Mouse (Mus musculus): ENCODE measurements at regions not wholly inside any gene's neighbourhood (a gene's known extent, or its start where the extent isn't known, plus 50 kb on each side); places are given as distances from the start of the nearest gene placed in this dataset.

GRCm38 (mm10) chr10:24446168-24446567 is 149.1 kb upstream of the Ccn2 start:
- Histone ChIP-seq H3K27ac (ENCODE audit: insufficient read depth, low read length) (no peak overlapping the region), H3K4me3 (ENCODE audit: low read depth, low read length) (no peak overlapping the region), H3K36me3 (ENCODE audit: control insufficient read depth, insufficient read depth, low read length, poor library complexity, severe bottlenecking) (no peaks in the 10 kb centered on the region), H3K27me3 (ENCODE audit: control insufficient read depth, insufficient read depth, low read length, poor library complexity, severe bottlenecking) (no peaks in the 10 kb centered on the region), H3K9ac (ENCODE audit: low read depth, poor library complexity, severe bottlenecking) (no peak overlapping the region), H3K9me3 (replicated peaks; ENCODE audit: control insufficient read depth, insufficient read depth, low read length, poor library complexity, severe bottlenecking) (peaks cover 5% of the 10 kb centered on the region; the same call in 1 of the 2 replicates), H3K4me1 (ENCODE audit: control insufficient read depth, insufficient read depth, low read length) (no peaks in the 10 kb centered on the region)
- no peak for TF ChIP-seq POLR2A (IDR thresholded peaks at IDR 0.05; ENCODE audit: insufficient read depth, low read length)
- no peak for TF ChIP-seq EP300 (IDR thresholded peaks at IDR 0.05; ENCODE audit: insufficient read depth, low read depth, low read length)
- no peak for TF ChIP-seq CTCF (IDR thresholded peaks at IDR 0.05; ENCODE audit: low read depth, low read length)

DNA sequence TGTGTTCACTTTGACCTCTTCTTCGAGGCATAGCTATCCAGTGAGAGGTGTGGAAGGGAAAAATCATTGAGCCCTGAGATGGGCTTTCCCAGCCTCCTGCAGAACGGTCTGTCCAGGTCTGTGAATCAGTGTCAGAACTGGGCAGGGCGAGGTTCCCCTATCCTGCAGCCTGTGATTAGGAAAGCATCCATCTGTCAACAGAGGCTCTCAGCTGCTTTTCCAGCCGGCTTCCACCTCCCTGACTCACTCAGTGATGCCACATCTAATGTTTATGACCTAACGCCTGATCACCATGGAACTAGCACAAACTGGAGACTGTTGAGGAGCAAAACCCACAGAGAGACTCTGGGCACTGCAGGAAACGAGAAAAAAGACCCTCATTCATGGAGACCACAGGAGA is 148.1 kb upstream of the Ccn2 start:
- no peaks in the 10 kb centered on the region for H3K36me3 ChIP-seq (ENCODE audit: control insufficient read depth, insufficient read depth, low read length, poor library complexity, severe bottlenecking)
- H3K4me3 ChIP-seq (ENCODE audit: low read depth, low read length): no peak overlapping the region
- TF ChIP-seq POLR2A (IDR thresholded peaks at IDR 0.05; ENCODE audit: insufficient read depth, low read length) (no peak), CTCF (IDR thresholded peaks at IDR 0.05; ENCODE audit: low read depth, low read length) (no peak), EP300 (IDR thresholded peaks at IDR 0.05; ENCODE audit: insufficient read depth, low read depth, low read length) (no peak)

GRCm38 (mm10) chr10:24448001-24448561 is 147.2 kb upstream of the Ccn2 start:
- Histone ChIP-seq H3K4me1 (ENCODE audit: control insufficient read depth, insufficient read depth, low read length) (no peaks in the 10 kb centered on the region), H3K4me3 (ENCODE audit: low read depth, low read length) (no peak overlapping the region), H3K36me3 (ENCODE audit: control insufficient read depth, insufficient read depth, low read length, poor library complexity, severe bottlenecking) (no peaks in the 10 kb centered on the region), H3K27me3 (ENCODE audit: control insufficient read depth, insufficient read depth, low read length, poor library complexity, severe bottlenecking) (no peaks in the 10 kb centered on the region), H3K9ac (ENCODE audit: low read depth, poor library complexity, severe bottlenecking) (no peak overlapping the region), H3K27ac (ENCODE audit: insufficient read depth, low read length) (no peak overlapping the region), H3K9me3 (replicated peaks; ENCODE audit: control insufficient read depth, insufficient read depth, low read length, poor library complexity, severe bottlenecking) (peaks cover 5% of the 10 kb centered on the region; the same call in 1 of the 2 replicates)
- TF ChIP-seq POLR2A (IDR thresholded peaks at IDR 0.05; ENCODE audit: insufficient read depth, low read length) (no peak), CTCF (IDR thresholded peaks at IDR 0.05; ENCODE audit: low read depth, low read length) (no peak)

More for the DNA sequence above, 148.1 kb upstream of the Ccn2 start:
- Histone ChIP-seq H3K9me3 (replicated peaks; ENCODE audit: control insufficient read depth, insufficient read depth, low read length, poor library complexity, severe bottlenecking) (peaks cover 5% of the 10 kb centered on the region; the same call in 1 of the 2 replicates), H3K9ac (ENCODE audit: low read depth, poor library complexity, severe bottlenecking) (no peak overlapping the region), H3K4me1 (ENCODE audit: control insufficient read depth, insufficient read depth, low read length) (no peaks in the 10 kb centered on the region), H3K27me3 (ENCODE audit: control insufficient read depth, insufficient read depth, low read length, poor library complexity, severe bottlenecking) (no peaks in the 10 kb centered on the region), H3K27ac (ENCODE audit: insufficient read depth, low read length) (no peak overlapping the region)

GRCm38 (mm10) chr10:24453507-24453906 is 141.7 kb upstream of the Ccn2 start:
- H3K4me1 ChIP-seq (ENCODE audit: control insufficient read depth, insufficient read depth, low read length): no peaks in the 10 kb centered on the region
- H3K9me3 ChIP-seq (replicated peaks; ENCODE audit: control insufficient read depth, insufficient read depth, low read length, poor library complexity, severe bottlenecking): peaks cover 5% of the 10 kb centered on the region; the same call in 1 of the 2 replicates
- no peaks in the 10 kb centered on the region for H3K36me3 ChIP-seq (ENCODE audit: control insufficient read depth, insufficient read depth, low read length, poor library complexity, severe bottlenecking)
- H3K9ac ChIP-seq (ENCODE audit: low read depth, poor library complexity, severe bottlenecking): no peak overlapping the region
- TF ChIP-seq POLR2A (IDR thresholded peaks at IDR 0.05; ENCODE audit: insufficient read depth, low read length) (no peak), EP300 (IDR thresholded peaks at IDR 0.05; ENCODE audit: insufficient read depth, low read depth, low read length) (no peak), CTCF (IDR thresholded peaks at IDR 0.05; ENCODE audit: low read depth, low read length) (no peak)
- no peak overlapping the region for H3K4me3 ChIP-seq (ENCODE audit: low read depth, low read length)
- H3K27me3 ChIP-seq (ENCODE audit: control insufficient read depth, insufficient read depth, low read length, poor library complexity, severe bottlenecking): no peaks in the 10 kb centered on the region; the same call in 1 of the 2 replicates
- no peak overlapping the region for H3K27ac ChIP-seq (ENCODE audit: insufficient read depth, low read length)

GRCm38 (mm10) chr10:24458667-24459066 is 136.6 kb upstream of the Ccn2 start:
- Histone ChIP-seq H3K9ac (ENCODE audit: low read depth, poor library complexity, severe bottlenecking) (no peak overlapping the region), H3K36me3 (ENCODE audit: control insufficient read depth, insufficient read depth, low read length, poor library complexity, severe bottlenecking) (no peaks in the 10 kb centered on the region), H3K27ac (ENCODE audit: insufficient read depth, low read length) (no peak overlapping the region), H3K9me3 (replicated peaks; ENCODE audit: control insufficient read depth, insufficient read depth, low read length, poor library complexity, severe bottlenecking) (0 out of 2 replicates have a peak, but pooled peaks cover 3% of the 10 kb centered on the region), H3K27me3 (ENCODE audit: control insufficient read depth, insufficient read depth, low read length, poor library complexity, severe bottlenecking) (no peaks in the 10 kb centered on the region), H3K4me3 (ENCODE audit: low read depth, low read length) (no peak overlapping the region), H3K4me1 (ENCODE audit: control insufficient read depth, insufficient read depth, low read length) (no peaks in the 10 kb centered on the region)
- TF ChIP-seq CTCF (IDR thresholded peaks at IDR 0.05; ENCODE audit: low read depth, low read length) (no peak), POLR2A (IDR thresholded peaks at IDR 0.05; ENCODE audit: insufficient read depth, low read length) (no peak), EP300 (IDR thresholded peaks at IDR 0.05; ENCODE audit: insufficient read depth, low read depth, low read length) (no peak)

DNA sequence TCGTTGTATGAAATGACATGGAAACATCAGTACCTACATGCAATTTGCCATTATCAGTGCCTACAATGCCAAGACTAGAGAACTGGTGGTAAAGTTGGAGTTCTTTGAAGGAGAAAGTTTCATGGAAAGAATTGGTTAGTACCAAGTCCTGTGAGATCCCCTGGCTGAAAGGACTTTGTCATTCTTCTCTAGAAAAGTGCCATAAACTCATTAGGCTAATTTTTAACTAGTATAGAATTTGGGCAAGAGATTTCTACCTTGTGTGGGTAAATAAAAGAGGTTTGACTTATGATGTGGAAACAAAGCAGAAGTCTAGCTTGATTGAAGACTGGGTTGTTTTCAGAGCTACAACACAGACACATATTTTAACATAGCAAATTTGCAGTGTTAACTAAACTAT is 131.4 kb upstream of the Ccn2 start:
- Histone ChIP-seq H3K9ac (ENCODE audit: low read depth, poor library complexity, severe bottlenecking) (no peak overlapping the region), H3K9me3 (replicated peaks; ENCODE audit: control insufficient read depth, insufficient read depth, low read length, poor library complexity, severe bottlenecking) (0 out of 2 replicates have a peak, but pooled peaks cover 3% of the 10 kb centered on the region), H3K4me3 (ENCODE audit: low read depth, low read length) (no peak overlapping the region), H3K36me3 (ENCODE audit: control insufficient read depth, insufficient read depth, low read length, poor library complexity, severe bottlenecking) (no peaks in the 10 kb centered on the region), H3K27me3 (ENCODE audit: control insufficient read depth, insufficient read depth, low read length, poor library complexity, severe bottlenecking) (no peaks in the 10 kb centered on the region), H3K27ac (ENCODE audit: insufficient read depth, low read length) (no peak overlapping the region), H3K4me1 (ENCODE audit: control insufficient read depth, insufficient read depth, low read length) (no peaks in the 10 kb centered on the region)
- TF ChIP-seq POLR2A (IDR thresholded peaks at IDR 0.05; ENCODE audit: insufficient read depth, low read length) (no peak), CTCF (IDR thresholded peaks at IDR 0.05; ENCODE audit: low read depth, low read length) (no peak), EP300 (IDR thresholded peaks at IDR 0.05; ENCODE audit: insufficient read depth, low read depth, low read length) (no peak)
